Mouse (Mus musculus) embryonic fibroblast, embryonic 13.5 days (primary cell): ENCODE measurements around the gene BC035947.

ENCODE experiments used
- CTCF ChIP-seq: IDR thresholded peaks from 2 replicates; pipeline ENCODE4 v1.5.1; 2011; ENCODE audit warnings: mild to moderate bottlenecking, control low read depth, low read length, moderate library complexity, borderline replicate concordance; ENCODE audit not compliant: insufficient read depth
- POLR2A ChIP-seq: IDR thresholded peaks from 2 replicates; pipeline ENCODE4 v1.6.1; 2011; ENCODE audit warnings: low read depth, mild to moderate bottlenecking, control low read depth, low read length, moderate library complexity

- TF ChIP-seq POLR2A (no peak), CTCF (no peak)
Measured at GRCm38 (mm10) chr1:78448091-78448490, 63.9 kb downstream of the BC035947 start.
